Mouse (Mus musculus): ENCODE results near the gene Synpo2l. TPM values are rescaled to one million over a fixed set of nuclear protein-coding genes. Genes with fewer than 3 reads are reported as not detected.

The Synpo2l gene
- total RNA-seq, 2 experiments from 2014 or later, result 0.05 TPM; not detected in 1

- no peak for ATAC-seq (replicated peaks; ENCODE audit: low FRiP score, low TSS enrichment, poor library complexity, severe bottlenecking)
These were observed 53.1 kb downstream of the Synpo2l start for GRCm38 (mm10) chr14:20615075-20615474.

- ATAC-seq (replicated peaks; ENCODE audit: low FRiP score, low TSS enrichment, poor library complexity, severe bottlenecking), result no peak
These were observed 55.3 kb downstream of the Synpo2l start for GRCm38 (mm10) chr14:20612820-20613219.

- ATAC-seq (replicated peaks; ENCODE audit: low FRiP score, low TSS enrichment, poor library complexity, severe bottlenecking), result no peak
These were observed 58.0 kb downstream of the Synpo2l start for GRCm38 (mm10) chr14:20610146-20610545.

- no peak for ATAC-seq (replicated peaks; ENCODE audit: low FRiP score, low TSS enrichment, poor library complexity, severe bottlenecking)
These were observed 58.6 kb downstream of the Synpo2l start for GRCm38 (mm10) chr14:20609519-20609918.

Other genes starting within 250 kb of the Synpo2l start
- not detected in 2 replicates for gene Cfap70, start 216.1 kb downstream of the Synpo2l start, total RNA-seq (2014; fragmentation: Nextera tagmentation)
- not detected in 2 replicates for gene Cfap70, start 216.1 kb downstream of the Synpo2l start, total RNA-seq (2017)
- 89.1 and 89.2 TPM in 2 replicates for gene Anxa7, start 188.2 kb downstream of the Synpo2l start, total RNA-seq (2014; fragmentation: Nextera tagmentation)
- gene Anxa7, start 188.2 kb downstream of the Synpo2l start, total RNA-seq (2017), result 72.3 and 79.6 TPM in 2 replicates
- gene Mss51, start 171.5 kb downstream of the Synpo2l start, total RNA-seq (2014; fragmentation: Nextera tagmentation), result 1.4 and 5.4 TPM in 2 replicates
- 0.80 TPM in 1 of 2 replicates, not detected in the other for gene Mss51, start 171.5 kb downstream of the Synpo2l start, total RNA-seq (2017)
- gene Ppp3cb, start 121.8 kb downstream of the Synpo2l start, total RNA-seq (2014; fragmentation: Nextera tagmentation), result 114 and 135 TPM in 2 replicates
- 60.1 and 69.9 TPM in 2 replicates for gene Ppp3cb, start 121.8 kb downstream of the Synpo2l start, total RNA-seq (2017)
- 7.5 and 14.1 TPM in 2 replicates for gene Usp54, start 27.3 kb downstream of the Synpo2l start, total RNA-seq (2014; fragmentation: Nextera tagmentation)
- gene Usp54, start 27.3 kb downstream of the Synpo2l start, total RNA-seq (2017), result 5.6 and 6.8 TPM in 2 replicates
- not detected in 2 replicates for gene Myoz1, start 11.8 kb downstream of the Synpo2l start, total RNA-seq (2014; fragmentation: Nextera tagmentation)
- gene Myoz1, start 11.8 kb downstream of the Synpo2l start, total RNA-seq (2017), result not detected in 2 replicates
- gene Sec24c, start 6.0 kb upstream of the Synpo2l start, total RNA-seq (2014; fragmentation: Nextera tagmentation), result 99.9 and 104 TPM in 2 replicates
- 50.4 and 55.1 TPM in 2 replicates for gene Sec24c, start 6.0 kb upstream of the Synpo2l start, total RNA-seq (2017)
- 6.7 and 8.6 TPM in 2 replicates for gene Fut11, start 26.6 kb upstream of the Synpo2l start, total RNA-seq (2014; fragmentation: Nextera tagmentation)
- 2.7 and 3.7 TPM in 2 replicates for gene Fut11, start 26.6 kb upstream of the Synpo2l start, total RNA-seq (2017)
- 202 and 239 TPM in 2 replicates for gene Chchd1, start 34.7 kb upstream of the Synpo2l start, total RNA-seq (2014; fragmentation: Nextera tagmentation)
- gene Chchd1, start 34.7 kb upstream of the Synpo2l start, total RNA-seq (2017), result 102 and 122 TPM in 2 replicates
- gene Zswim8, start 39.2 kb upstream of the Synpo2l start, total RNA-seq (2014; fragmentation: Nextera tagmentation), result 34.3 and 35.6 TPM in 2 replicates
- gene Zswim8, start 39.2 kb upstream of the Synpo2l start, total RNA-seq (2017), result 16.5 and 22.0 TPM in 2 replicates
- gene Ndst2, start 66.2 kb upstream of the Synpo2l start, total RNA-seq (2014; fragmentation: Nextera tagmentation), result 81.5 and 88.9 TPM in 2 replicates
- 15.1 and 19.4 TPM in 2 replicates for gene Ndst2, start 66.2 kb upstream of the Synpo2l start, total RNA-seq (2017)
- 7.1 and 30.8 TPM in 2 replicates for gene Camk2g, start 125.7 kb upstream of the Synpo2l start, total RNA-seq (2014; fragmentation: Nextera tagmentation)
- gene Camk2g, start 125.7 kb upstream of the Synpo2l start, total RNA-seq (2017), result 33.0 and 34.8 TPM in 2 replicates
- not detected in 2 replicates for gene Plau, start 168.3 kb upstream of the Synpo2l start, total RNA-seq (2014; fragmentation: Nextera tagmentation)
- gene Plau, start 168.3 kb upstream of the Synpo2l start, total RNA-seq (2017), result 0.38 TPM in 1 of 2 replicates, not detected in the other

All from megakaryocyte-erythroid progenitor cell, adult 5-6 weeks (primary cell).